Mouse (Mus musculus) midbrain, embryonic 11.5 days (tissue): ENCODE data around the gene Olfr651. TPM values are rescaled to one million over a fixed set of nuclear protein-coding genes. Genes with fewer than 3 reads are reported as not detected.

Experiments
- ATAC-seq: fragments of 200-750 bp; cut with Nextera tagmentation; 2 replicates; pipeline ENCODE4 v1.8.0; 2017; ENCODE audit warnings: moderate TSS enrichment, moderate library complexity; ENCODE audit not compliant: low FRiP score
- DNase-seq: peaks from one replicate; pipeline ENCODE4 v3.0.0; 2015; ENCODE audit warnings: low spot score; ENCODE audit errors: missing footprints
- H3K27ac ChIP-seq: fragments of 300-500 bp; sonication (generic); 2 replicates; pipeline ENCODE4 v1.5.1; 2014; ENCODE audit warnings: low read depth, low read length
- H3K27me3 ChIP-seq: fragments of 300-500 bp; sonication (generic); 2 replicates; pipeline ENCODE4 v1.6.1; 2014; ENCODE audit warnings: mild to moderate bottlenecking, low read length, moderate library complexity, mixed read lengths; ENCODE audit not compliant: control insufficient read depth, insufficient read depth
- H3K36me3 ChIP-seq: fragments of 300-500 bp; sonication (generic); 2 replicates; pipeline ENCODE4 v1.6.1; 2014; ENCODE audit warnings: mild to moderate bottlenecking, low read length, moderate library complexity, mixed read lengths; ENCODE audit not compliant: control insufficient read depth, insufficient read depth
- H3K4me1 ChIP-seq: fragments of 300-500 bp; sonication (generic); 2 replicates; pipeline ENCODE4 v1.6.1; 2014; ENCODE audit warnings: low read length; ENCODE audit not compliant: control insufficient read depth, insufficient read depth
- H3K4me2 ChIP-seq: fragments of 300-500 bp; sonication (generic); 2 replicates; pipeline ENCODE4 v1.6.1; 2014; ENCODE audit warnings: mild to moderate bottlenecking, moderate library complexity
- H3K4me3 ChIP-seq: fragments of 300-500 bp; sonication (generic); 2 replicates; pipeline ENCODE4 v1.5.1; 2014; ENCODE audit warnings: low read depth, low read length
- H3K9ac ChIP-seq: fragments of 300-500 bp; sonication (generic); 2 replicates; pipeline ENCODE4 v1.6.1; 2014; ENCODE audit warnings: low read length
- H3K9me3 ChIP-seq: fragments of 300-500 bp; sonication (generic); 2 replicates; pipeline ENCODE4 v1.6.1; 2016; ENCODE audit warnings: low read length; ENCODE audit not compliant: control insufficient read depth
- WGBS: fragments of 180-500 bp; shearing (Covaris S2); extraction: QIAGEN DNeasy Blood & Tissue Kit; methylation state at CpG from one replicate; pipeline ENCODE4 v1.1.7; 2014; 5-methylcytosine and 5-hydroxymethylcytosine counted together
- polyA plus RNA-seq: library from polyadenylated mRNA; unstranded; fragments of >200 nt; fragmentation: Nextera tagmentation; extraction: Ambion mirVana; gene quantifications from 2 replicates; pipeline ENCODE4 v1.2.1, GENCODE M21; 2014

Gene Olfr651
- polyA plus RNA-seq, 1 experiment from 2014 or later, result not detected

DNA sequence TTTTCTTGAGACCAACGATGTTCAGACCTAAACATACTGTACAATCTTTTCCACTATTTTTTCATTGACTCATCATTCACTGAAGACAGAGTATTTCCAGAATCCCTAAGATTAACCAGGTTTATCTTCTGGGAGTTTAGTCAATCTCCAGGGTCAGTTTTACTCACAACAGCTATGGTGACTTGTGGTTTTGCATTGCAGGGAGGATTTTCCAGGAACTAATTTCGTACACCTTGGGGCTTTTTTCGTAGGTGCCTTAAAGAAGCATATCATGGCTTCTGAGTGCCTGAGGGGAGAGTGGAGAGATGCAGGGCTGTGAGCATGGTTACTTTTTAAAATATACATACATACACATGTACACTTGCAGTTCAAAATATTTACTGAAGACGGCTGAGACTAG, 36.8 kb downstream of the Olfr651 start, which contains the start of gene Olfr654:
Olfr654 (plus strand) TSS at position 301 of the 400 bp plus-strand sequence.
- Histone ChIP-seq H3K36me3 (no peaks in the 10 kb centered on the region), H3K9ac (no peak within 1 kb of the TSS), H3K27ac (no peak within 1 kb of the TSS), H3K4me2 (no peak within 1 kb of the TSS), H3K4me3 (no peak within 1 kb of the TSS), H3K27me3 (no peaks in the 10 kb centered on the region), H3K4me1 (no peaks in the 10 kb centered on the region), H3K9me3 (no peaks in the 10 kb centered on the region)
- ATAC-seq (no peak), DNase-seq (no peak)
- WGBS, result 87% methylated on average over 4 of the region's 4 CpGs

DNA sequence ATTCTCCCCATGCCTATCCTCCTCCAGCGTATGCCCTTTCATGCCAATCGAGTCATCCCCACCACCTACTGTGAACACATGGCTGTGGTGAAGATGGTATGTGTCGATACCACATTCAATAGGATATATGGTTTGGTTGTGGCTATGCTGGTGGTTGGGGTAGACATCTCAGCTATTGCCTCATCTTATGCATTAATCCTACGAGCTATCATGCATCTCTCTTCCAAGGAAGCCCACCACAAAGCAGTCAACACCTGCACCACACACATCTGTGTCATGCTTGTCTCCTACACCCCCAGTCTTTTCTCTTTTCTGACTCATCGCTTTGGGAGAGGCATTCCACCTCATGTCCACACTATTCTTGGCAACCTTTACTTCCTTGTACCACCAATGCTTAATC, 38.3 kb downstream of the Olfr651 start:
- Histone ChIP-seq H3K27ac (no peak overlapping the region), H3K4me2 (no peak overlapping the region), H3K9me3 (no peaks in the 10 kb centered on the region), H3K27me3 (no peaks in the 10 kb centered on the region), H3K4me1 (no peaks in the 10 kb centered on the region), H3K9ac (no peak overlapping the region), H3K4me3 (no peak overlapping the region), H3K36me3 (no peaks in the 10 kb centered on the region)
- ATAC-seq (no peak), DNase-seq (no peak)
- 87% methylated on average over 5 of the region's 5 CpGs for whole genome bisulfite sequencing

DNA sequence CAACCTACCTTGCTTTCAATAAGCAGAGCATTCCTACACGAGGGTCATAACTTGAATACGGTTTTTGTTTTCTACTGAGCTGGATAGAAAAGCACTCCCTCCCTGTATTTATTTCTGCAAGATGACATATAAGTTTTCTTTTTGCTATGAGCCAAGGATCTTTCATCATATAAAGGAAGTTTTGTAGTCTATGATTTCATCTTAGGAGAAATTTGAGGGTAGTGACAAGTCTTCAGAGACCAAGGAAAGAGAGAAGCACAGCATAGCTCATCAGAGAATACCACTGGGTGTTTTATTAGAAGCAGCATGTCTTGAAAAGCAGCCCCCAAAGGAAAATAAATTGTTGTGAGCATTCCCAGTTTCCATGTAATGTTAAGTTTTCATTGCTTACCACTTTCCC, 51.7 kb downstream of the Olfr651 start, which contains the start of gene Olfr655:
Olfr655 (minus strand) TSS at position 101 of the 400 bp plus-strand sequence.
- Histone ChIP-seq H3K36me3 (no peaks in the 10 kb centered on the region), H3K27me3 (no peaks in the 10 kb centered on the region), H3K9me3 (no peaks in the 10 kb centered on the region), H3K9ac (no peak within 1 kb of the TSS), H3K4me3 (no peak within 1 kb of the TSS), H3K4me1 (no peaks in the 10 kb centered on the region), H3K27ac (no peak within 1 kb of the TSS), H3K4me2 (no peak within 1 kb of the TSS)
- DNase-seq (no peak), ATAC-seq (no peak)
- 87% methylated on average over 2 of the region's 2 CpGs for WGBS

- no peaks in the 10 kb centered on the region for H3K27me3 ChIP-seq
- H3K36me3 ChIP-seq, result no peaks in the 10 kb centered on the region
- H3K9me3 ChIP-seq, result no peaks in the 10 kb centered on the region
- no peak overlapping the region for H3K27ac ChIP-seq
- no peak overlapping the region for H3K4me2 ChIP-seq
- H3K4me3 ChIP-seq, result no peak overlapping the region
- H3K9ac ChIP-seq, result no peak overlapping the region
- DNase-seq, result no peak
- no peaks in the 10 kb centered on the region for H3K4me1 ChIP-seq
- ATAC-seq, result no peak
- 3% methylated on average over 3 of the region's 3 CpGs for WGBS
Observed at GRCm38 (mm10) chr7:104603173-104603572, 53.2 kb downstream of the Olfr651 start.

Other genes with a start within 250 kb of the Olfr651 start
- gene Trim12a, start 234.7 kb upstream of the Olfr651 start, polyA plus RNA-seq, result 1.9 and 2.1 TPM in 2 replicates
- gene Trim34b, start 220.7 kb upstream of the Olfr651 start, polyA plus RNA-seq, result not detected in 2 replicates
- 0.30 and 0.65 TPM in 2 replicates for gene Trim12c, start 196.8 kb upstream of the Olfr651 start, polyA plus RNA-seq
- gene Trim30b, start 180.2 kb upstream of the Olfr651 start, polyA plus RNA-seq, result not detected in 2 replicates
- gene Trim30c, start 149.3 kb upstream of the Olfr651 start, polyA plus RNA-seq, result 0.10 TPM in 1 of 2 replicates, not detected in the other
- 1.1 and 1.2 TPM in 2 replicates for gene Trim30a, start 84.9 kb upstream of the Olfr651 start, polyA plus RNA-seq
- gene Trim30d, start 42.3 kb upstream of the Olfr651 start, polyA plus RNA-seq, result 0.07 and 0.34 TPM in 2 replicates
- gene Olfr652, start 10.8 kb downstream of the Olfr651 start, polyA plus RNA-seq, result not detected in 2 replicates
- not detected in 2 replicates for gene Olfr653, start 27.2 kb downstream of the Olfr651 start, polyA plus RNA-seq
- gene Olfr654, start 36.9 kb downstream of the Olfr651 start, polyA plus RNA-seq, result not detected in 2 replicates
- not detected in 2 replicates for gene Olfr655, start 51.6 kb downstream of the Olfr651 start, polyA plus RNA-seq
- not detected in 2 replicates for gene Olfr656, start 63.8 kb downstream of the Olfr651 start, polyA plus RNA-seq
- not detected in 2 replicates for gene Olfr657, start 74.7 kb downstream of the Olfr651 start, polyA plus RNA-seq
- gene Olfr658, start 97.2 kb downstream of the Olfr651 start, polyA plus RNA-seq, result not detected in 2 replicates
- not detected in 2 replicates for gene Olfr659, start 116.6 kb downstream of the Olfr651 start, polyA plus RNA-seq
- gene Olfr661, start 136.4 kb downstream of the Olfr651 start, polyA plus RNA-seq, result not detected in 2 replicates
- not detected in 2 replicates for gene Usp17le, start 227.3 kb downstream of the Olfr651 start, polyA plus RNA-seq